In genomic region chr12:71147641-71148040, GRCm38 (mm10) we compare ENCODE assay signal across 9 mouse cellular contexts. TPM values are rescaled to one million over a fixed set of nuclear protein-coding genes. Genes with fewer than 3 reads are reported as not detected.
A peak's percentile ranks its signal among the peaks of the same experiment; 100 is the strongest.
DNase-seq lines count a peak whose midpoint lies in the region; ATAC-seq lines count a peak whose summit lies in the region.
"Had no signal": no experiment of that assay in that cellular context is flagged by ENCODE, and none has a peak within 500 bp of the region (broad histone marks: within the 10 kb centered on the region; RNA-seq: fewer than 3 reads in every experiment).

No protein-coding gene starts in this region.

- H3K9me3 ChIP-seq in forebrain, embryonic 12.5 days, result no peaks in the 10 kb centered on the region
- H3K9me3 ChIP-seq: limb, embryonic 12.5 days had no signal

- H3K9ac ChIP-seq in forebrain, embryonic 12.5 days, result no peak overlapping the region
- H3K9ac ChIP-seq: limb, embryonic 12.5 days had no signal

- H3K4me2 ChIP-seq in forebrain, embryonic 12.5 days, result no peak overlapping the region
- H3K4me2 ChIP-seq: limb, embryonic 12.5 days had no signal

- H3K27me3 ChIP-seq in forebrain, embryonic 12.5 days, result no peaks in the 10 kb centered on the region
- H3K27me3 ChIP-seq: limb, embryonic 12.5 days had no signal

- WGBS in forebrain, embryonic 12.5 days, result 86% methylated on average over 3 of the region's 3 CpGs

- ATAC-seq in forebrain, embryonic 12.5 days (ENCODE audit: low FRiP score), result no peak

- H3K4me3 ChIP-seq in forebrain, embryonic 12.5 days (replicated peaks), result no peak overlapping the region
- H3K4me3 ChIP-seq: limb, embryonic 12.5 days had no signal

- intact Hi-C loops in left cerebral cortex, postnatal 14 days (cut with DNase I), result no loop called here

- H3K4me1 ChIP-seq in forebrain, embryonic 12.5 days, result no peaks in the 10 kb centered on the region
- H3K4me1 ChIP-seq: limb, embryonic 12.5 days had no signal

- DNase-seq in kidney, adult 18-20 months, result peak; percentile 51
- DNase-seq in kidney, adult 11 months, result no peak
- peak; percentile 24 to 52 for DNase-seq in CD8-positive naive resting alpha-beta T cell, adult 2 months (ENCODE audit: low read depth in 2 of 2, low spot score in 2 of 2)
- peak; percentile 45 for DNase-seq in T-cell, adult 2 months (ENCODE audit: low spot score)
- DNase-seq in embryo, embryonic 11.5 days (ENCODE audit: low read depth, low spot score), result peak; percentile 20
- DNase-seq in left cerebral cortex, postnatal 14 days (ENCODE audit: low spot score in 2 of 2), result peak; percentile 41 to 61
- DNase-seq in retina, adult 2 months (ENCODE audit: low read depth, low spot score), result peak; percentile 16

- H3K36me3 ChIP-seq in forebrain, embryonic 12.5 days (replicated peaks), result peaks cover 79% of the 10 kb centered on the region

- H3K27ac ChIP-seq in forebrain, embryonic 12.5 days, result no peak overlapping the region
- H3K27ac ChIP-seq: limb, embryonic 12.5 days had no signal

RNA-seq across cellular contexts. Expression of gene 2700049A03Rik, which starts 11.0 kb away (rescaled TPM):
- total RNA-seq in left cerebral cortex, postnatal 14 days (2021), result 1 to 10 TPM; 5.0 to 5.6 TPM
- 21.5 and 23.7 TPM in 2 replicates for polyA plus RNA-seq in forebrain, embryonic 12.5 days (2016; fragmentation: Nextera tagmentation; extraction: Ambion mirVana)

RNA-seq across cellular contexts. Expression of gene Timm9, which starts 11.2 kb away (rescaled TPM):
- 10 to 100 TPM; 65.4 to 68.9 TPM for total RNA-seq in left cerebral cortex, postnatal 14 days (2021)
- 73.0 and 82.1 TPM in 2 replicates for polyA plus RNA-seq in forebrain, embryonic 12.5 days (2016; fragmentation: Nextera tagmentation; extraction: Ambion mirVana)

RNA-seq across cellular contexts. Expression of gene Tomm20l, which starts 36.4 kb away (rescaled TPM):
- not detected for total RNA-seq in left cerebral cortex, postnatal 14 days (2021)
- not detected in 2 replicates for polyA plus RNA-seq in forebrain, embryonic 12.5 days (2016; fragmentation: Nextera tagmentation; extraction: Ambion mirVana)
- polyA plus RNA-seq: limb, embryonic 12.5 days had no signal
